In the genomic region with DNA sequence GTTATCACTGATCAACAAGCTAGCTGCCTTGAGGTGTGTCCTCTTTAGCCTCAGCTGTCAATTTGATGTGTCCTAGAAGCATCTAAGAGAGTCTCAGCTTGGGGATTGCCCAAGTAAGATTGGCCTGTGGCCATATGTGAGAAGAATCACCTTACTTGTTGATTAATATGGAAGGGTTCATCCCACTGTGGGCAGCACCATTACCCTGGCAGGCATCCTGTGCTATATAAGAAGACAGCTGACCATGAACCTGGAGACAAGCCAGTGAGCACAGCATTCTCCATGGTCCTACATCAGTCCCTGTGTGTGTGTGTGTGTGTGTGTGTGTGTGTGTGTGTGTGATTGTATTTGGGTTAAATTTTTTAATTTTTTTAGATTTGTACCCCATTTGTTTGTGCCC, we compare ENCODE assay signal across 24 mouse cellular contexts.
"Had no signal": no experiment of that assay in that cellular context is flagged by ENCODE, and none has a peak within 500 bp of the region (broad histone marks: within the 10 kb centered on the region; RNA-seq: fewer than 3 reads in every experiment).

No protein-coding gene starts in this region.

- H3K4me2 ChIP-seq: heart, embryonic 13.5 days; heart, embryonic 15.5 days; hindbrain, embryonic 13.5 days; hindbrain, embryonic 15.5 days; limb, embryonic 12.5 days; liver, embryonic 11.5 days; liver, embryonic 13.5 days; liver, embryonic 15.5 days had no signal

- DNase-seq: gastrocnemius, postnatal 25 days; heart, adult 18-20 months; heart, postnatal 14 days; heart, postnatal 36 days; kidney, adult 11 months; kidney, adult 2 months; kidney, postnatal 10 days; kidney, postnatal 25 days; kidney, postnatal 4 days; liver; liver, embryonic 13.5 days had no signal

- H3K27me3 ChIP-seq: heart, embryonic 15.5 days; hindbrain, embryonic 13.5 days; hindbrain, embryonic 15.5 days; liver, embryonic 13.5 days; liver, embryonic 15.5 days had no signal

- H3K9me3 ChIP-seq: heart, embryonic 10.5 days; heart, embryonic 13.5 days; heart, embryonic 15.5 days; hindbrain, embryonic 13.5 days; hindbrain, embryonic 15.5 days; limb, embryonic 10.5 days; limb, embryonic 12.5 days; liver, embryonic 13.5 days; liver, embryonic 15.5 days had no signal

- H3K27ac ChIP-seq: heart, embryonic 10.5 days; heart, embryonic 13.5 days; heart, embryonic 15.5 days; hindbrain, embryonic 13.5 days; hindbrain, embryonic 15.5 days; hindbrain, postnatal 0 days; layer of hippocampus, adult 2 months; left cerebral cortex, adult 2 months; limb, embryonic 10.5 days; limb, embryonic 12.5 days; liver, embryonic 13.5 days; liver, embryonic 15.5 days had no signal

- H3K9ac ChIP-seq: heart, embryonic 13.5 days; heart, embryonic 15.5 days; hindbrain, embryonic 13.5 days; hindbrain, embryonic 15.5 days; limb, embryonic 12.5 days; liver, embryonic 13.5 days; liver, embryonic 15.5 days had no signal

- H3K36me3 ChIP-seq: heart, embryonic 10.5 days; heart, embryonic 13.5 days; heart, embryonic 15.5 days; hindbrain, embryonic 13.5 days; hindbrain, embryonic 15.5 days; limb, embryonic 10.5 days; limb, embryonic 12.5 days; liver, embryonic 13.5 days; liver, embryonic 15.5 days had no signal

- H3K4me1 ChIP-seq: heart, embryonic 10.5 days; heart, embryonic 13.5 days; heart, embryonic 15.5 days; hindbrain, embryonic 13.5 days; hindbrain, embryonic 15.5 days; limb, embryonic 10.5 days; limb, embryonic 12.5 days; liver, embryonic 13.5 days; liver, embryonic 15.5 days had no signal

- ATAC-seq: hindbrain, postnatal 0 days; intestine, embryonic 16.5 days had no signal

- H3K4me3 ChIP-seq: heart, embryonic 10.5 days; heart, embryonic 13.5 days; heart, embryonic 15.5 days; hindbrain, embryonic 13.5 days; hindbrain, embryonic 15.5 days; layer of hippocampus, adult 2 months; left cerebral cortex, adult 2 months; limb, embryonic 10.5 days; limb, embryonic 12.5 days; liver, embryonic 13.5 days; liver, embryonic 15.5 days had no signal
